Mouse (Mus musculus) hindbrain, embryonic 14.5 days (tissue): ENCODE results near the gene 1700018F24Rik. TPM values are rescaled to one million over a fixed set of nuclear protein-coding genes. Genes with fewer than 3 reads are reported as not detected.
"Not testable (repeated sequence)": the region's sequence is repeated elsewhere in the genome, so short reads cannot be mapped to it uniquely, and the experiment has no call there.

Experiments
- ATAC-seq: fragments of 200-750 bp; cut with Nextera tagmentation; 2 replicates; pipeline ENCODE4 v1.8.0; 2017; ENCODE audit warnings: moderate number of reproducible peaks, mild to moderate bottlenecking, moderate TSS enrichment, moderate library complexity; ENCODE audit not compliant: low FRiP score
- DNase-seq: peaks from one replicate; pipeline ENCODE4 v3.0.0-alpha.2; 2015; ENCODE audit warnings: low spot score
- H3K27ac ChIP-seq: fragments of 300-500 bp; sonication (generic); 2 replicates; pipeline ENCODE4 v1.5.1; 2014; ENCODE audit warnings: mild to moderate bottlenecking, moderate library complexity
- H3K27me3 ChIP-seq: fragments of 300-500 bp; sonication (generic); 2 replicates; pipeline ENCODE4 v1.6.1; 2014; ENCODE audit warnings: mild to moderate bottlenecking, low read length, mixed read lengths; ENCODE audit not compliant: control insufficient read depth, insufficient read depth
- H3K36me3 ChIP-seq: fragments of 300-500 bp; sonication (generic); replicated peaks from 2 replicates; pipeline ENCODE4 v1.6.1; 2014; ENCODE audit not compliant: control insufficient read depth, insufficient read depth
- H3K4me1 ChIP-seq: fragments of 300-500 bp; sonication (generic); replicated peaks from 2 replicates; pipeline ENCODE4 v1.6.1; 2014; ENCODE audit warnings: antibody characterized with exemption, low read length, mixed read lengths; ENCODE audit not compliant: control insufficient read depth, insufficient read depth
- H3K4me2 ChIP-seq: fragments of 300-500 bp; sonication (generic); replicated peaks from 2 replicates; pipeline ENCODE4 v1.6.1; 2014; ENCODE audit warnings: mild to moderate bottlenecking, moderate library complexity
- H3K4me3 ChIP-seq: fragments of 300-500 bp; sonication (generic); replicated peaks from 2 replicates; pipeline ENCODE4 v1.5.1; 2014; ENCODE audit warnings: mild to moderate bottlenecking, low read length
- H3K9ac ChIP-seq: fragments of 300-500 bp; sonication (generic); 2 replicates; pipeline ENCODE4 v1.6.1; 2014
- H3K9me3 ChIP-seq: fragments of 300-500 bp; sonication (generic); 2 replicates; pipeline ENCODE4 v1.6.1; 2016; ENCODE audit warnings: low read length; ENCODE audit not compliant: control insufficient read depth
- WGBS: fragments of 180-500 bp; shearing (Covaris S2); extraction: QIAGEN DNeasy Blood & Tissue Kit; methylation state at CpG from one replicate; pipeline ENCODE4 v1.1.7; 2014; 5-methylcytosine and 5-hydroxymethylcytosine counted together
- polyA plus RNA-seq: library from polyadenylated mRNA; unstranded; fragments of >200 nt; fragmentation: Nextera tagmentation; extraction: Ambion mirVana; gene quantifications from 2 replicates; pipeline ENCODE4 v1.2.1, GENCODE M21; 2014

The 1700018F24Rik gene
- polyA plus RNA-seq: not detected in 2 replicates

- WGBS: 87% methylated on average over 3 of the region's 3 CpGs
- not testable (repeated sequence) for H3K4me1 ChIP-seq, DNase-seq, H3K4me3 ChIP-seq, H3K27ac ChIP-seq, H3K27me3 ChIP-seq, H3K4me2 ChIP-seq, ATAC-seq, H3K9me3 ChIP-seq, H3K9ac ChIP-seq, H3K36me3 ChIP-seq
Measured at GRCm38 (mm10) chr5:145042690-145043089, at the start of gene 1700018F24Rik. Gene 1700018F24Rik (plus strand): TSS chr5:145042990.

GRCm38 (mm10) chr5:144998491-144998890 is 44.3 kb upstream of the 1700018F24Rik start:
- ATAC-seq (no peak), DNase-seq (no peak)

DNA sequence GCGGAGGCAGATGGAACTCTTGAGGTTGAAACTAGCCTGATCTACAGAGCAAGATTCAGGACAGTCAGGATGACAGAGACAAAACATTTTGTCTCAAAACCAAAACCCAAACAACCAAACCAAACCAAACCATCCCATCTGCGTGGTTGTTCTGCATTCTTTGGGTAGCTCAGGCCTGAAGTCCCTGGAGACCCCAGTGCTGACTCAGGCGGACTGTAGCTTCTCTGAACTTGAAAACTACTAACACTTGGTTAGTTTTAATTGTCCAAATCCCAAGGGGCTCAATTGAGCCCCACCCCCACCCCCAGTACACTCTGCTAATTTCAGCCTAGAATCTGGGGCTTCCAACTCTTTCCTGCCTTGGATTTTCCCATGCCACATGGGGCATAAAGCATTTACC is 39.4 kb upstream of the 1700018F24Rik start:
- Histone ChIP-seq H3K4me2 (no peak overlapping the region), H3K36me3 (no peaks in the 10 kb centered on the region), H3K27ac (no peak overlapping the region), H3K4me1 (no peaks in the 10 kb centered on the region), H3K27me3 (no peaks in the 10 kb centered on the region), H3K4me3 (no peak overlapping the region), H3K9ac (no peak overlapping the region), H3K9me3 (no peaks in the 10 kb centered on the region)
- ATAC-seq: no peak
- no peak for DNase-seq
- 80% methylated on average over 3 of the region's 3 CpGs for WGBS

More at GRCm38 (mm10) chr5:144998491-144998890, 44.3 kb upstream of the 1700018F24Rik start:
- no peaks in the 10 kb centered on the region for H3K36me3 ChIP-seq
- no peak overlapping the region for H3K4me3 ChIP-seq
- no peak overlapping the region for H3K27ac ChIP-seq
- H3K4me1 ChIP-seq: no peaks in the 10 kb centered on the region
- WGBS: 36% methylated on average over 2 of the region's 2 CpGs
- H3K27me3 ChIP-seq: no peaks in the 10 kb centered on the region
- H3K9me3 ChIP-seq: no peaks in the 10 kb centered on the region
- H3K9ac ChIP-seq: no peak overlapping the region
- no peak overlapping the region for H3K4me2 ChIP-seq

- DNase-seq: no peak
- Histone ChIP-seq H3K36me3 (no peaks in the 10 kb centered on the region), H3K9me3 (no peaks in the 10 kb centered on the region), H3K9ac (no peak overlapping the region), H3K4me1 (no peaks in the 10 kb centered on the region), H3K4me2 (no peak overlapping the region), H3K4me3 (no peak overlapping the region), H3K27ac (no peak overlapping the region), H3K27me3 (no peaks in the 10 kb centered on the region)
- no peak for ATAC-seq
- 85% methylated on average over 9 of the region's 9 CpGs for WGBS
Measured at GRCm38 (mm10) chr5:145004495-145004894, 38.3 kb upstream of the 1700018F24Rik start.

GRCm38 (mm10) chr5:145005596-145005995 is 37.2 kb upstream of the 1700018F24Rik start:
- Histone ChIP-seq H3K4me2 (no peak overlapping the region), H3K27ac (no peak overlapping the region), H3K4me3 (no peak overlapping the region), H3K9ac (no peak overlapping the region), H3K27me3 (no peaks in the 10 kb centered on the region), H3K9me3 (no peaks in the 10 kb centered on the region), H3K36me3 (no peaks in the 10 kb centered on the region), H3K4me1 (no peaks in the 10 kb centered on the region)
- no peak for DNase-seq
- WGBS: 82% methylated on average over 6 of the region's 6 CpGs
- no peak for ATAC-seq

DNA sequence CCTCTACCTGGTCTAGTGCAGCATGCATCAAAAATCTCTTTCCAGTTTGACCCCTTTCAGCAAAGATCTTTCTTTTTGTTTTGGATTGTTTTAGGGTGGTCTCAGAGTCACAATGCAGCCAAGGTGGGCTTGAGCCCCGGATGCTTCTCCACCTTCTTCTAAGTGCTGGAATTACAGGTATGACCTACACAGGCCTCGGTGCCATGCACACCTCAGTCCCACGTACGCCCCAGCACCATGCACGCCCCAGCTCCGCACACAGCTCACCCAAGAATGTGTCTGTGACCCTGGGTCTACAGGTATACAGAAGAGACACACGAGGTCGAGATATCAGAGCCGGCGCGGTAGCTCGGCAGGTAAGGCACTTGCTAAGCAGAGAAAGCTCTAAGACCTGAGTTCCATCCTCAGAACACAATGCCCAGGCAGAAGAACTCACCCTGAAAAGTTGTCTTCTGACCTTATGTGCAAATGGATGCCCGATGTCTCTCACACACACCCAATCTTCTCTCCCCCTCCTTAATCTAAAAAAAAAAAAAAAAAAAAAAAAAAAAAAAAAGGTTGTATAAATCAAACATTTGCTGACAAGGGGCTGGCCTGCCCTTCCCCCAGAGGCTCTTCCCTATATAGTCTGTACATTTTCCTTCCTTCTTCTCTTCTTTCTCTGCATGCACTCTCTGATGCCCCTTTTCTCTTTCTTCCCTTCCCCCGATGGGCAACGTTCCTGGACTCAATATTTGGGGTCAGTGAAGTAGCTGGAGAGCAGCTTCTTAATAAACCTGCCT is 33.7 kb upstream of the 1700018F24Rik start:
- Histone ChIP-seq H3K9me3 (no peaks in the 10 kb centered on the region), H3K4me2 (no peak overlapping the region), H3K27me3 (no peaks in the 10 kb centered on the region), H3K4me3 (no peak overlapping the region), H3K9ac (no peak overlapping the region), H3K4me1 (no peaks in the 10 kb centered on the region), H3K27ac (no peak overlapping the region), H3K36me3 (no peaks in the 10 kb centered on the region)
- no peak for ATAC-seq
- DNase-seq: no peak
- WGBS: 90% methylated on average over 15 of the region's 15 CpGs

- no peak for DNase-seq
- WGBS: 95% methylated on average over 1 of the region's 1 CpGs
- Histone ChIP-seq H3K9ac (no peak overlapping the region), H3K9me3 (no peaks in the 10 kb centered on the region), H3K4me3 (no peak overlapping the region), H3K36me3 (no peaks in the 10 kb centered on the region), H3K27ac (no peak overlapping the region), H3K4me2 (no peak overlapping the region), H3K27me3 (no peaks in the 10 kb centered on the region), H3K4me1 (no peaks in the 10 kb centered on the region)
- ATAC-seq: no peak
Measured at GRCm38 (mm10) chr5:145014278-145014677, 28.5 kb upstream of the 1700018F24Rik start.

- not testable (repeated sequence) for H3K4me3 ChIP-seq, DNase-seq, H3K4me1 ChIP-seq, H3K36me3 ChIP-seq, H3K4me2 ChIP-seq, H3K27ac ChIP-seq, H3K9ac ChIP-seq, ATAC-seq, H3K9me3 ChIP-seq, H3K27me3 ChIP-seq
- WGBS: 6% methylated on average over 1 of the region's 2 CpGs
Measured at GRCm38 (mm10) chr5:145016761-145017160, 26.0 kb upstream of the 1700018F24Rik start.

DNA sequence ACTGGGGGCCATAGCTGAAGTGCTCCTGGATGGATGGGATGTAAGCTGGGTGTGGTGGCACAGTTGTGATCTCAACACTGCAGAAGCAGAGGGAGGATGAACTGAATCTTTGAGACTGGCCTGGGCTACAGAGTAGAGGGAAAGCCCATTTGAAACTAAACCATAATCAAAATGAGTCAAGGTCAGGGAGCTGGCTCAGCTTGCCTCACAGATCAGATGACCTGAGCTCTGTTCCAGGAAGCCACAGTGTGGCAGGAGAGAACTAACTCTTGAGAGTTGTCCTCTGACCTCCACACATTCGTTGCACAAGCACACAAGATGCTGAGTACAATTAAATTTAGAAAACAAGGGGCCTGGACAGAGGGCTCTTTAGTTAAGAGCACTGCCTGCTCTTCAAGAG is 22.5 kb upstream of the 1700018F24Rik start:
- H3K4me3 ChIP-seq, H3K27me3 ChIP-seq, DNase-seq, H3K4me1 ChIP-seq, H3K9me3 ChIP-seq, H3K9ac ChIP-seq, ATAC-seq, H3K4me2 ChIP-seq, H3K36me3 ChIP-seq, H3K27ac ChIP-seq: not testable (repeated sequence)
- 45% methylated on average over 1 of the region's 1 CpGs for WGBS
